Mouse (Mus musculus) G1E (cell line): ENCODE results near the gene Dkc1. TPM values are rescaled to one million over a fixed set of nuclear protein-coding genes. Genes with fewer than 3 reads are reported as not detected.
"Not testable (repeated sequence)": the region's sequence is repeated elsewhere in the genome, so short reads cannot be mapped to it uniquely, and the experiment has no call there.

Experiments used
- ATAC-seq: 2 replicates; pipeline ENCODE4 v1.8.0; 2016; ENCODE audit warnings: mild to moderate bottlenecking; ENCODE audit not compliant: insufficient number of reproducible peaks, poor library complexity, low FRiP score, severe bottlenecking; ENCODE audit errors: extremely low read depth
- DNase-seq: peaks from one replicate; pipeline ENCODE4 v3.0.0; 2012; ENCODE audit warnings: low spot score
- H3K27me3 ChIP-seq: 2 replicates; pipeline ENCODE4 v1.6.1; 2012; ENCODE audit warnings: mild to moderate bottlenecking, low read length, inconsistent platforms; ENCODE audit not compliant: insufficient read depth
- H3K36me3 ChIP-seq: replicated peaks from 2 replicates; pipeline ENCODE3; 2012; ENCODE audit warnings: mild to moderate bottlenecking, inconsistent platforms
- H3K4me1 ChIP-seq: 2 replicates; pipeline ENCODE4 v1.6.1; 2012; ENCODE audit warnings: low read depth, low read length, inconsistent platforms, mixed read lengths; ENCODE audit not compliant: insufficient read depth
- H3K4me3 ChIP-seq: 2 replicates; pipeline ENCODE4 v1.5.1; 2012; ENCODE audit warnings: low read depth, mild to moderate bottlenecking, inconsistent platforms, low read length, moderate library complexity, mixed read lengths
- H3K9me3 ChIP-seq: replicated peaks from 2 replicates; pipeline ENCODE4 v1.6.1; 2012; ENCODE audit warnings: inconsistent platforms
- CTCF ChIP-seq: IDR thresholded peaks from 2 replicates; pipeline ENCODE4 v1.5.1; 2012; ENCODE audit warnings: low read depth, low read length, inconsistent platforms, mixed read lengths
- GATA1 ChIP-seq: IDR thresholded peaks from 2 replicates; pipeline ENCODE4 v1.6.1; 2012; ENCODE audit warnings: borderline replicate concordance, low read length, inconsistent platforms, mixed read lengths
- GATA2 ChIP-seq: IDR thresholded peaks from 2 replicates; pipeline ENCODE4 v1.6.1; 2012; ENCODE audit warnings: low read depth, low read length, inconsistent platforms, borderline replicate concordance
- POLR2AphosphoS5 ChIP-seq: IDR thresholded peaks from 2 replicates; pipeline ENCODE4 v1.6.1; 2012; ENCODE audit warnings: low read depth, low read length, inconsistent platforms; ENCODE audit not compliant: insufficient replicate concordance
- TAL1 ChIP-seq: conservative IDR thresholded peaks from 2 replicates; pipeline ENCODE4 v1.6.1; 2012; ENCODE audit warnings: low read depth, low read length, inconsistent platforms, mixed read lengths
- polyA plus RNA-seq: library from polyadenylated mRNA; stranded (reverse); fragments of >175 nt; gene quantifications from 2 replicates; pipeline ENCODE4 v1.2.3, GENCODE M21; 2012
- total RNA-seq, 2 experiments: library from RNA; stranded (forward) in 1 of 2; stranded (reverse) in 1 of 2; fragments of 200-1000 nt in 1 of 2; fragments of >200 nt in 1 of 2; fragmentation: Nextera tagmentation in 1 of 2; gene quantifications; 2 replicates each; pipeline ENCODE4 v1.2.3; 2014 to 2017

Gene Dkc1
- total and polyA plus RNA-seq, 3 experiments: 17.2 to 270 (median 249) TPM

GRCm38 (mm10) chrX:75130467-75131160 lies 35.0 kb downstream of the Dkc1 start, which contains the start of gene Mpp1:
Gene Mpp1, minus strand, starts transcription at chrX:75131016.
- DNase-seq (peak; percentile 14), ATAC-seq (peak; percentile 94)
- peaks cover 20% of the 10 kb centered on the region; the same call in 1 of the 2 replicates for H3K4me1 ChIP-seq
- no peak for TF ChIP-seq POLR2AphosphoS5
- TF ChIP-seq GATA1: no peak
- TF ChIP-seq TAL1: no peak
- TF ChIP-seq GATA2: no peak
- TF ChIP-seq CTCF: no peak
- H3K27me3 ChIP-seq: no peaks in the 10 kb centered on the region
- H3K9me3 ChIP-seq: no peaks in the 10 kb centered on the region
- peak within 1 kb of the TSS; percentile 74 for H3K4me3 ChIP-seq
- peaks cover under 1% of the 10 kb centered on the region for H3K36me3 ChIP-seq

GRCm38 (mm10) chrX:75136938-75137337 lies 41.3 kb downstream of the Dkc1 start:
- TF ChIP-seq GATA1 (no peak), TAL1 (no peak), GATA2 (no peak), POLR2AphosphoS5 (no peak), CTCF (no peak)
- ATAC-seq: no peak
- Histone ChIP-seq H3K4me3 (no peak overlapping the region), H3K9me3 (no peaks in the 10 kb centered on the region), H3K4me1 (peaks cover 6% of the 10 kb centered on the region; the same call in 1 of the 2 replicates), H3K27me3 (no peaks in the 10 kb centered on the region), H3K36me3 (no peaks in the 10 kb centered on the region)
- no peak for DNase-seq

- H3K36me3 ChIP-seq: no peaks in the 10 kb centered on the region
- DNase-seq (peak; percentile 2), ATAC-seq (peak; percentile 88)
- no peak for TF ChIP-seq GATA2
- TF ChIP-seq TAL1: peak; percentile 58; the same call in 1 of the 2 replicates
- no peak for TF ChIP-seq GATA1
- H3K4me3 ChIP-seq: no peak overlapping the region
- H3K4me1 ChIP-seq: peaks cover 6% of the 10 kb centered on the region; the same call in 1 of the 2 replicates
- H3K9me3 ChIP-seq: no peaks in the 10 kb centered on the region
- no peaks in the 10 kb centered on the region for H3K27me3 ChIP-seq
These were observed 42.1 kb downstream of the Dkc1 start for GRCm38 (mm10) chrX:75137729-75138128.

GRCm38 (mm10) chrX:75138182-75138581 lies 42.5 kb downstream of the Dkc1 start:
- no peak for DNase-seq
- H3K36me3 ChIP-seq: no peaks in the 10 kb centered on the region
- peaks cover 6% of the 10 kb centered on the region; the same call in 1 of the 2 replicates for H3K4me1 ChIP-seq
- no peaks in the 10 kb centered on the region for H3K9me3 ChIP-seq
- TF ChIP-seq CTCF: no peak
- TF ChIP-seq POLR2AphosphoS5: no peak
- TF ChIP-seq TAL1: no peak
- no peak for TF ChIP-seq GATA1
- TF ChIP-seq GATA2: no peak
- H3K4me3 ChIP-seq: no peak overlapping the region
- no peak for ATAC-seq
- H3K27me3 ChIP-seq: no peaks in the 10 kb centered on the region

- H3K9me3 ChIP-seq, H3K36me3 ChIP-seq, H3K4me3 ChIP-seq, H3K4me1 ChIP-seq, H3K27me3 ChIP-seq: not testable (repeated sequence)
- ATAC-seq (peak; percentile 49; the same call in 1 of the 2 replicates), DNase-seq (peak; percentile 9)
These were observed 47.5 kb downstream of the Dkc1 start for GRCm38 (mm10) chrX:75143124-75143555.

GRCm38 (mm10) chrX:75148414-75148813 lies 52.8 kb downstream of the Dkc1 start:
- no peak for ATAC-seq
- H3K36me3 ChIP-seq: no peaks in the 10 kb centered on the region
- peaks cover 3% of the 10 kb centered on the region; the same call in 1 of the 2 replicates for H3K4me1 ChIP-seq
- TF ChIP-seq TAL1 (no peak), POLR2AphosphoS5 (no peak), GATA1 (no peak), GATA2 (no peak), CTCF (no peak)
- no peaks in the 10 kb centered on the region for H3K27me3 ChIP-seq
- no peak for DNase-seq
- H3K9me3 ChIP-seq: no peaks in the 10 kb centered on the region
- H3K4me3 ChIP-seq: no peak overlapping the region

- DNase-seq: no peak
- H3K4me3 ChIP-seq: no peak overlapping the region
- ATAC-seq: no peak
- TF ChIP-seq GATA2: no peak
- TF ChIP-seq GATA1: no peak
- TF ChIP-seq CTCF: no peak
- no peak for TF ChIP-seq POLR2AphosphoS5
- no peak for TF ChIP-seq TAL1
- H3K36me3 ChIP-seq: no peaks in the 10 kb centered on the region
- peaks cover 3% of the 10 kb centered on the region; the same call in 1 of the 2 replicates for H3K4me1 ChIP-seq
- no peaks in the 10 kb centered on the region for H3K27me3 ChIP-seq
- no peaks in the 10 kb centered on the region for H3K9me3 ChIP-seq
These were observed 54.6 kb downstream of the Dkc1 start for GRCm38 (mm10) chrX:75150304-75150703.
